Mouse (Mus musculus): Measurements from ENCODE around the gene 1700022I11Rik. TPM values are rescaled to one million over a fixed set of nuclear protein-coding genes. Genes with fewer than 3 reads are reported as not detected.

Gene 1700022I11Rik
- polyA plus RNA-seq, 1 experiment from 2014 or later = 0.56 TPM

DNA sequence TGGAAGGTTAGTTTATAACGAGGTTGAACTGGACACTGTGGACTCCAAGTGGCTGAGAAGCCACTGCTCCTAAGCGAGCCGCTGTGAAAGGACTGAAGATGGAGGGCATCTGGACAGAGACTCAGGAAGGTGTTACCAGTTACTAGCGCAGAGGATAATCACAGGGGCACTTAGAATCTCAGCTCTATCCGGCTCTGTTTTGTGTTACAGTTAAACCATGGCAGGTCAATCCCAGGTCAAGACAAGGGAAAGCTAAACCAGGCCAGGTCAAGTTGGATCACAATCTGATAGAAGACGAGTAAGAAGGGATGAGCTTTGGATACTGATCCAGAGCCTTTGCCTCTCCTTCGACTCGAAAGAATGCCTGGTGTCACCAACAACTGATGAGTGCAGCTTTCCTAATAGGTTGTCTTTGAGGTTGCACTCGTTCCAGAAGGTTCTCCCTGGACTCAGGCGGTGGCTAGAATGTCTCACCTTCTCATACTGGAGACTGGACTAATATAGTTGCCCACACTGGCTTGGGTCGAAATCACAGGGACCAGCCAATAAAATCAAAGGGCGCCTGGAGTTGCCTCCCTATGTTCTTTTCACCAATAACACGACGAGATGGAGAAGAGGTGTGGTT is 20.2 kb upstream of the 1700022I11Rik start:
- H3K9ac ChIP-seq (ENCODE audit: low read length) = no peak overlapping the region
- DNase-seq (ENCODE audit: low spot score) = no peak
- H3K4me2 ChIP-seq (ENCODE audit: low read depth) = peak overlapping the region; percentile 42
- WGBS = 13% methylated on average over 14 of the region's 14 CpGs
- H3K27me3 ChIP-seq (ENCODE audit: control insufficient read depth, insufficient read depth, low read length) = 0 out of 2 replicates have a peak, but pooled peaks cover 2% of the 10 kb centered on the region
- ATAC-seq (ENCODE audit: insufficient read depth, low FRiP score, low TSS enrichment) = no peak
- H3K4me1 ChIP-seq (ENCODE audit: control insufficient read depth, insufficient read depth, low read length) = peaks cover 31% of the 10 kb centered on the region
- H3K36me3 ChIP-seq (ENCODE audit: control insufficient read depth, insufficient read depth, low read length) = peaks cover 2% of the 10 kb centered on the region; the same call in 1 of the 2 replicates
- no peaks in the 10 kb centered on the region for H3K9me3 ChIP-seq (ENCODE audit: control insufficient read depth, low read length)
- H3K27ac ChIP-seq (ENCODE audit: low read depth, low read length) = 0 out of 2 replicates have a peak overlapping the region, but pooled peaks have one; percentile 24
- H3K4me3 ChIP-seq (ENCODE audit: low read depth, low read length) = no peak overlapping the region

DNA sequence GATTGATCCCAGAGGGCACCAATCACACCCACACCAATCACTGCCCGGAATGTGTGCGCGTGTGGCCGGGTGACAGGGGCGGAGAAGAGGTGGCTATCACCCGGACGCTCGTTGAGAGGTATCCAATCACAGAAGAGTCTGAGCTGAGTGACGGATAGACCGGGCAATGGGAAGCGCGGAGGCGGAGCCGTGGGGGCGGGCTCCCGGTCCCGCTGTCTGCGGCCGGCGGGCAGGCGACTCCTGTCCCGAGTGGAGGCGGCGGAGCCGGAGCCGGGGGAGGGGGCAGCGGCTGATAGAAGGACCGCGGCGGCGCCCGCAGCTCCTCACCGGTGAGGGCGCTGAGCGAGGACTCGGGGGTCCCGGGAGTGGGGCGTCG is 19.7 kb upstream of the 1700022I11Rik start, which contains the start of gene Dnajb5:
Gene Dnajb5, plus strand, starts transcription at position 139 of the 376 bp plus-strand sequence.
- Histone ChIP-seq H3K9ac (ENCODE audit: low read length) (peak within 1 kb of the TSS; percentile 88), H3K4me1 (ENCODE audit: control insufficient read depth, insufficient read depth, low read length) (peaks cover 32% of the 10 kb centered on the region), H3K4me3 (ENCODE audit: low read depth, low read length) (peak within 1 kb of the TSS; percentile 72), H3K4me2 (ENCODE audit: low read depth) (peak within 1 kb of the TSS; percentile 82), H3K36me3 (ENCODE audit: control insufficient read depth, insufficient read depth, low read length) (peaks cover 2% of the 10 kb centered on the region), H3K27me3 (ENCODE audit: control insufficient read depth, insufficient read depth, low read length) (0 out of 2 replicates have a peak, but pooled peaks cover 2% of the 10 kb centered on the region), H3K9me3 (ENCODE audit: control insufficient read depth, low read length) (no peaks in the 10 kb centered on the region), H3K27ac (ENCODE audit: low read depth, low read length) (peak within 1 kb of the TSS; percentile 93)
- WGBS = 0% methylated on average over 39 of the region's 39 CpGs
- ATAC-seq (ENCODE audit: insufficient read depth, low FRiP score, low TSS enrichment) (peak; percentile 95), DNase-seq (ENCODE audit: low spot score) (peak; percentile 96)

DNA sequence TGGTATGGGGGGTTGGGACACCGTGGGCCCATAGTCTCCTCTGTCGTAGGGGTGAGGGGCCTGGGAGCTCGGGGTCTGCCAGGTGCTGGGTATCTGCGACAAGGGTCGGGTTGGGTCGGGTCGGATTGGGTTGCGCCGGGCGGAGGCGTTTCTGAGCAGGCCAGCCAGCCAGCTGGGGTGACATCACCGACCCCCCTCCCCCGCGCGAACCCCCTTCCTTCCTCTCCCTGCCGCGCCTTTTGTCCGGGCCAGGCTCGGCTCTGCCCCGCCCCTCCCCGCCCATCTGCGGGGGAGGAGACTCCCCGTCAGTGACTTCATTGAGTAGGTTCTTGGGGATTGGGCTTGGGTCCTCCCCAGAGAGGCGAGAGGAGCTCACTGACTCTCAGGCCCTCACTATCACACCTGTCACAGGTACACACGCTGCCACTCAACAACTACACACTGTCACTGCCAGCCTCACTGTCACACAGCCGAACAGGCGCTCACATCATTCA is 19.3 kb upstream of the 1700022I11Rik start:
- 0 out of 2 replicates have a peak, but pooled peaks cover 2% of the 10 kb centered on the region for H3K27me3 ChIP-seq (ENCODE audit: control insufficient read depth, insufficient read depth, low read length)
- ATAC-seq (ENCODE audit: insufficient read depth, low FRiP score, low TSS enrichment) (peak; percentile 64), DNase-seq (ENCODE audit: low spot score) (peak; percentile 91)
- under 1% methylated on average over 14 of the region's 27 CpGs for WGBS
- H3K4me2 ChIP-seq (ENCODE audit: low read depth) = peak overlapping the region; percentile 82
- H3K27ac ChIP-seq (ENCODE audit: low read depth, low read length) = peak overlapping the region; percentile 93
- peak overlapping the region; percentile 72 for H3K4me3 ChIP-seq (ENCODE audit: low read depth, low read length)
- H3K9ac ChIP-seq (ENCODE audit: low read length) = peak overlapping the region; percentile 88
- H3K36me3 ChIP-seq (ENCODE audit: control insufficient read depth, insufficient read depth, low read length) = peaks cover 2% of the 10 kb centered on the region
- peaks cover 32% of the 10 kb centered on the region for H3K4me1 ChIP-seq (ENCODE audit: control insufficient read depth, insufficient read depth, low read length)
- no peaks in the 10 kb centered on the region for H3K9me3 ChIP-seq (ENCODE audit: control insufficient read depth, low read length)

DNA sequence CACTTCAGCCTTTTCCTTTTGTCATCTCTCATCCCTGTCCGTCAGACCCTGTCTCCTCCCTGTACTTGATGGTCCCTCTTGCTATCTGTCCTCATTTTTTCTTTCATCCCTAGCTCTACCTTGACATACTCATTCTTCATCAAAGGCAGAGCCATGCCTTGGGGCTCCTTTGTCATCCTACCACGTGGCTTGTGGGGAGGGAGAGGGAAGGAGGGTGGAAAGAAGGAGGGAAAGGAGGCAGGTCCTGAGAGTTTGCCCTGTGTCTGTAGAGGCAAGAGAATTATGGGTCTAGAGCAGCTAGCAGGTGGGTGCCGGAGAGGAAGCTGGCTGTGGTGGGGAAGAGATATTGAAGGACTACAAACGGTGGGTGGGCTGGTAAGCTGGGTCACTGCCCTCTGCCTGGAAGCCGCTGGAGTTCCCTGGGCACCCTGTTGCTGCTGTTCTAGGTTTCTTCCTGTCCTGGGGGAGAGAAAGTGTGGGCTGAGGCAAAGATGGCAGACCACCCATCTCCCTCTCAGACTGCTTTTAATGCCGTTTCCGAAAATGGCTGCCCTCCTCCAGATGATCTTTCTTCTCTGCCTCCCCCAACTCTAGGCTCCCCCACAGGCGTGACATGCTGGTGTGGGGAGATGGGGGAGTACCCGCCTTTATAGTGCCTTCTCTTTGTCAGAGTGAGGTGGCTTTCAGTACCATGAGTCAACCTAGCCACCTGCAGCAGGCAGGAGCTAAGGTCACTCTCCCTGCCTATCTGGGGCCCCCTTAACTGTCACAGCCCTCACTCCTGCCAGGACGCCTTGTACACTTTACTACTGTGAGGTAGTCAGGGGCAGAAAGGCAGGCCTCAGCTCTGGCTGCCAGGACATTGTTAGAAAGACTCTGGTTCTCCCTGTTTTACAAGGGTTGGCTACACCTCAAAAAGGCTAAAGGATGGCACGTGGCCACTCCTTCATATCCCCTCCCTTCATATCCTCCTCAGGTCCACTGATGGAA is 17.9 kb upstream of the 1700022I11Rik start:
- H3K27ac ChIP-seq (ENCODE audit: low read depth, low read length) = no peak overlapping the region
- peak overlapping the region; percentile 88; the same call in 1 of the 2 replicates for H3K9ac ChIP-seq (ENCODE audit: low read length)
- peaks cover 27% of the 10 kb centered on the region for H3K4me1 ChIP-seq (ENCODE audit: control insufficient read depth, insufficient read depth, low read length)
- H3K27me3 ChIP-seq (ENCODE audit: control insufficient read depth, insufficient read depth, low read length) = 0 out of 2 replicates have a peak, but pooled peaks cover 2% of the 10 kb centered on the region
- peaks cover 4% of the 10 kb centered on the region for H3K36me3 ChIP-seq (ENCODE audit: control insufficient read depth, insufficient read depth, low read length)
- DNase-seq (ENCODE audit: low spot score) (no peak), ATAC-seq (ENCODE audit: insufficient read depth, low FRiP score, low TSS enrichment) (no peak)
- H3K9me3 ChIP-seq (ENCODE audit: control insufficient read depth, low read length) = no peaks in the 10 kb centered on the region
- H3K4me3 ChIP-seq (ENCODE audit: low read depth, low read length) = peak overlapping the region; percentile 72; the same call in 1 of the 2 replicates
- peak overlapping the region; percentile 82 for H3K4me2 ChIP-seq (ENCODE audit: low read depth)
- 59% methylated on average over 11 of the region's 11 CpGs for WGBS

GRCm38 (mm10) chr4:42952563-42952962 is 16.8 kb upstream of the 1700022I11Rik start:
- Histone ChIP-seq H3K4me2 (ENCODE audit: low read depth) (0 out of 2 replicates have a peak overlapping the region, but pooled peaks have one; percentile 7), H3K9ac (ENCODE audit: low read length) (no peak overlapping the region), H3K27me3 (ENCODE audit: control insufficient read depth, insufficient read depth, low read length) (0 out of 2 replicates have a peak, but pooled peaks cover 2% of the 10 kb centered on the region), H3K27ac (ENCODE audit: low read depth, low read length) (no peak overlapping the region), H3K9me3 (ENCODE audit: control insufficient read depth, low read length) (no peaks in the 10 kb centered on the region), H3K4me3 (ENCODE audit: low read depth, low read length) (no peak overlapping the region), H3K4me1 (ENCODE audit: control insufficient read depth, insufficient read depth, low read length) (peaks cover 22% of the 10 kb centered on the region), H3K36me3 (ENCODE audit: control insufficient read depth, insufficient read depth, low read length) (peaks cover 11% of the 10 kb centered on the region)
- WGBS = 89% methylated on average over 7 of the region's 7 CpGs
- DNase-seq (ENCODE audit: low spot score) (no peak), ATAC-seq (ENCODE audit: insufficient read depth, low FRiP score, low TSS enrichment) (no peak)

DNA sequence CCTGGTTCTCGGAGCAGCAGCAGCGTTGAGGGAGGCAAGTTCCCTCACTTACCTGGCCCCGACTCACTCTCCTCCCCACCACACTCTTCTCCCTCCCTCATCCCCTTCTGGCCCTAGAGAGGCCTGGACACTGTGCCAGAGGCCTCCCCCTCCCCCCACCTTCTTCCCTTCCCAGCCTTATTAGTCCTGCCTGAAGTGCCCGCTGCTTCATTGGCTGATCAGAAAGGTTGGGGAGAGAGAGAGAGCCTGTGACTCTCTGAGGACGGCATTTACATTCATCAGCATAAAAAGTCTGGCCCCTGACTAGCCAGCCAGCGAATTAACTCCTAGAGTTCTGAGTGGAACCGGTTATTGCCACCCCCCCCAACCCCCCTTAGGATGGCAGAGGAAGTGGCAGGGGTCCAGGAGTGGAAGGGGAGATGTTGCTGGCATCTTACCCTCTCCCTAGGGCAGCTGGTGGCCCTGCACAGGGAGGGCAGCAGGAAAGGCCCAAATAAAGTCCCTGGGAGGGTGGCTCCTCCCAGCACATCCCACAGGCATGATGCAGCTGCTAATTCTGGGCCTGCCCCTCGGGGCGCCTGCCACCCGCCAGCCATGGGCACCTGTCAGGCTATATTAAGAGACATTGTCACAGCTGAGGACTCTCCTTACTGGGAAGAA is 15.8 kb upstream of the 1700022I11Rik start:
- H3K9ac ChIP-seq (ENCODE audit: low read length) = peak overlapping the region; percentile 14; the same call in 1 of the 2 replicates
- H3K36me3 ChIP-seq (ENCODE audit: control insufficient read depth, insufficient read depth, low read length) = peaks cover 12% of the 10 kb centered on the region
- H3K4me1 ChIP-seq (ENCODE audit: control insufficient read depth, insufficient read depth, low read length) = peaks cover 22% of the 10 kb centered on the region
- no peaks in the 10 kb centered on the region for H3K9me3 ChIP-seq (ENCODE audit: control insufficient read depth, low read length)
- DNase-seq (ENCODE audit: low spot score) = peak; percentile 42
- H3K4me2 ChIP-seq (ENCODE audit: low read depth) = peak overlapping the region; percentile 24
- no peak for ATAC-seq (ENCODE audit: insufficient read depth, low FRiP score, low TSS enrichment)
- no peaks in the 10 kb centered on the region for H3K27me3 ChIP-seq (ENCODE audit: control insufficient read depth, insufficient read depth, low read length)
- H3K27ac ChIP-seq (ENCODE audit: low read depth, low read length) = peak overlapping the region; percentile 60
- H3K4me3 ChIP-seq (ENCODE audit: low read depth, low read length) = peak overlapping the region; percentile 12; the same call in 1 of the 2 replicates
- 19% methylated on average over 10 of the region's 10 CpGs for WGBS

GRCm38 (mm10) chr4:42954297-42954696 is 15.1 kb upstream of the 1700022I11Rik start:
- ATAC-seq (ENCODE audit: insufficient read depth, low FRiP score, low TSS enrichment) = no peak
- Histone ChIP-seq H3K4me1 (ENCODE audit: control insufficient read depth, insufficient read depth, low read length) (peaks cover 22% of the 10 kb centered on the region), H3K9ac (ENCODE audit: low read length) (no peak overlapping the region), H3K9me3 (ENCODE audit: control insufficient read depth, low read length) (no peaks in the 10 kb centered on the region), H3K27me3 (ENCODE audit: control insufficient read depth, insufficient read depth, low read length) (no peaks in the 10 kb centered on the region), H3K4me3 (ENCODE audit: low read depth, low read length) (no peak overlapping the region; the same call in 1 of the 2 replicates), H3K36me3 (ENCODE audit: control insufficient read depth, insufficient read depth, low read length) (peaks cover 12% of the 10 kb centered on the region), H3K4me2 (ENCODE audit: low read depth) (peak overlapping the region; percentile 24; the same call in 1 of the 2 replicates), H3K27ac (ENCODE audit: low read depth, low read length) (peak overlapping the region; percentile 60; the same call in 1 of the 2 replicates)
- 8% methylated on average over 10 of the region's 10 CpGs for WGBS
- peak; percentile 81 for DNase-seq (ENCODE audit: low spot score)

DNA sequence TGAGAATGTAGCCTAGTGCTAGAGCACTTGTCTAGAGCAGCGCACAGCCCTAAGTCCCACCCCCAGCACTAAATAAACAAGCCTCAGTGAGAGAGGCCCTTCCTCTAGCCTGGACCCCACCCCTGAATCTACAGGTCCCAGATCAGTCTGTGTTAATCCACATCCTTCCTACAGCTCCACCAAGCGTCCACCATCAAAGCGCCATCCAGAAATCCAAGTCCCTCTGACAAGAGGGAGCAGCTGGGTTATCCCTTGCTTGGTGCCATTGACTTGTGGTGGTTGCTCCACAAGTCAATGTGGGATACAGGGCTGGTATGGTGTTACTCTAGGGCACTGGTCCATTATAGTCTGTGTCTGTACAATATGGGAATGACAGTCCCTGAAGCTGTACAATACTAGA is 14.2 kb upstream of the 1700022I11Rik start:
- no peak overlapping the region for H3K4me2 ChIP-seq (ENCODE audit: low read depth)
- ATAC-seq (ENCODE audit: insufficient read depth, low FRiP score, low TSS enrichment) = no peak
- no peaks in the 10 kb centered on the region for H3K9me3 ChIP-seq (ENCODE audit: control insufficient read depth, low read length)
- DNase-seq (ENCODE audit: low spot score) = no peak
- no peak overlapping the region for H3K4me3 ChIP-seq (ENCODE audit: low read depth, low read length)
- peaks cover 12% of the 10 kb centered on the region for H3K36me3 ChIP-seq (ENCODE audit: control insufficient read depth, insufficient read depth, low read length)
- 92% methylated on average over 3 of the region's 3 CpGs for WGBS
- no peak overlapping the region for H3K27ac ChIP-seq (ENCODE audit: low read depth, low read length)
- H3K27me3 ChIP-seq (ENCODE audit: control insufficient read depth, insufficient read depth, low read length) = no peaks in the 10 kb centered on the region
- no peak overlapping the region for H3K9ac ChIP-seq (ENCODE audit: low read length)
- H3K4me1 ChIP-seq (ENCODE audit: control insufficient read depth, insufficient read depth, low read length) = peaks cover 22% of the 10 kb centered on the region

All from neural tube, embryonic 11.5 days (tissue).